Comparison of ENCODE assay signal across 15 mouse cellular contexts in the genomic region with DNA sequence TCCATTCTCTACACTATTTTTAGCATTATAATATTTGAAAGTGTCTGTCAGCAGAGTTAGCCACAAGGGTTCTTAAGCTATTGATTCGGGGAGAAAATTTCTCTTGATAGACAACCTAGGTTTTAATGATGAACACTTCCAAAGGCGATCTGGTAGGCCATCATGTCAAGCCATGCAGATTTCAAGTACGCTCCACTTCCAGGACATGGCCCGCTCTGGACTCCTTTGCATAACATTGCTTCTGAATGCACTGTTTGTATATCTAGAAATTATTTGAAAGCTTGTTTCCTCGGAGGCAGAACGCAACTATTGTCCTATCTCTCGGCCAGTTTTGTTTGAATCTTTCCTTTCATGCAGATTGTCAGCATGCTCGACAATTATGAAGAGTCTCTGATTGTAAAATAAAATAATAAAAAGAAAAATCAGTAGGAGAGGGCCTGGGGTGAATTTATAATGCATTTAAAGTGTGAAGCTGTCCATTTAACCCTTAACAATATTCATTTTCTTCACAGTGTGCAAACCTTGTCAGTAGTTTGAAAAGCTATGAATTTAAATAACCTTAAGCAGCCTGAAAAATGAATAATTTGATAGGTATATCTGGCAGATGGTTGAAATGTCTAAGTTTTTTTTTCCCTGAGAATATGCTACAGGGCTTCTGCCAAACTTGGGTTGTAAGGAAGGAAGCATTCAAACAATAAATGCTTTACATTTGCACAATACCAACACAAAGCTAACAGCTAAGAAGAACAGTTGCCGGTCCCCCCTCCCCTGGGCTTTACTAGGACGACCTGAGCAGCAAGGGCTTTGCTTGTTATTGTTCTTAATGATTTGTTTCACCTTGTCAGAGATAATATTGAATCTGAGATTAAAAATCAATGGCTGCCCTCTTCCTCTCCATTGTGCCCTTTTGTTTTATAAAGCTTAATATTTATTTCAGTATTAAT.
"Had no signal": no experiment of that assay in that cellular context is flagged by ENCODE, and none has a peak within 500 bp of the region (broad histone marks: within the 10 kb centered on the region; RNA-seq: fewer than 3 reads in every experiment).

No protein-coding gene starts in this region.

- DNase-seq: kidney, adult 11 months; kidney, adult 8-10 months; kidney, postnatal 10 days; kidney, postnatal 36 days; layer of hippocampus, postnatal 36 days; liver, embryonic 13.5 days; lung, adult 2 months; lung, postnatal 14 days; lung, postnatal 4 days; thymus, adult 18-20 months; thymus, postnatal 36 days had no signal

- H3K4me3 ChIP-seq: kidney, embryonic 15.5 days; left cerebral cortex, adult 2 months; liver, embryonic 13.5 days; myocyte; neural tube, embryonic 13.5 days had no signal

- H3K9me3 ChIP-seq: kidney, embryonic 15.5 days; liver, embryonic 13.5 days; neural tube, embryonic 13.5 days had no signal

- H3K4me1 ChIP-seq: kidney, embryonic 15.5 days; liver, embryonic 13.5 days; neural tube, embryonic 13.5 days had no signal

- H3K4me2 ChIP-seq: kidney, embryonic 15.5 days; liver, embryonic 13.5 days; neural tube, embryonic 13.5 days had no signal

- H3K9ac ChIP-seq: kidney, embryonic 15.5 days; liver, embryonic 13.5 days; neural tube, embryonic 13.5 days had no signal

- H3K27ac ChIP-seq: kidney, embryonic 15.5 days; left cerebral cortex, adult 2 months; liver, embryonic 13.5 days; neural tube, embryonic 13.5 days had no signal

- H3K27me3 ChIP-seq: kidney, embryonic 15.5 days; liver, embryonic 13.5 days; neural tube, embryonic 13.5 days had no signal

- H3K36me3 ChIP-seq: kidney, embryonic 15.5 days; liver, embryonic 13.5 days; neural tube, embryonic 13.5 days had no signal
